Mouse (Mus musculus) forebrain, postnatal 0 days (tissue): ENCODE measurements around the gene Pou2f1. TPM values are rescaled to one million over a fixed set of nuclear protein-coding genes. Genes with fewer than 3 reads are reported as not detected.

ENCODE experiments used
- ATAC-seq: fragments of 200-750 bp; cut with Nextera tagmentation; 2 replicates; pipeline ENCODE4 v1.8.0; 2017; ENCODE audit warnings: mild to moderate bottlenecking, moderate library complexity
- DNase-seq: peaks from one replicate; pipeline ENCODE4 v3.0.0-alpha.2; 2015
- H3K27ac ChIP-seq: fragments of 300-500 bp; sonication (generic); 2 replicates; pipeline ENCODE4 v1.5.1; 2014; ENCODE audit warnings: low read depth, mild to moderate bottlenecking, antibody characterized with exemption, low read length, moderate library complexity, mixed read lengths
- H3K27me3 ChIP-seq: fragments of 300-500 bp; sonication (generic); 2 replicates; pipeline ENCODE4 v1.6.1; 2014; ENCODE audit warnings: mild to moderate bottlenecking, low read length, mixed read lengths; ENCODE audit not compliant: insufficient read depth
- H3K36me3 ChIP-seq: fragments of 300-500 bp; sonication (generic); 2 replicates; pipeline ENCODE4 v1.6.1; 2014; ENCODE audit warnings: mild to moderate bottlenecking, moderate library complexity; ENCODE audit not compliant: insufficient read depth
- H3K4me1 ChIP-seq: fragments of 300-500 bp; sonication (generic); 2 replicates; pipeline ENCODE4 v1.6.1; 2014; ENCODE audit warnings: antibody characterized with exemption; ENCODE audit not compliant: insufficient read depth
- H3K4me2 ChIP-seq: fragments of 300-500 bp; sonication (generic); 2 replicates; pipeline ENCODE4 v1.6.1; 2014; ENCODE audit warnings: low read depth, mild to moderate bottlenecking, moderate library complexity
- H3K4me3 ChIP-seq: fragments of 300-500 bp; sonication (generic); 2 replicates; pipeline ENCODE4 v1.5.1; 2014; ENCODE audit warnings: low read depth, low read length, mixed read lengths
- H3K9ac ChIP-seq: fragments of 300-500 bp; sonication (generic); 2 replicates; pipeline ENCODE4 v1.6.1; 2014; ENCODE audit warnings: mild to moderate bottlenecking
- H3K9me3 ChIP-seq: fragments of 300-500 bp; sonication (generic); 2 replicates; pipeline ENCODE4 v1.6.1; 2016; ENCODE audit warnings: low read length
- CTCF ChIP-seq: sonication (generic); IDR thresholded peaks from 2 replicates; pipeline ENCODE4 v1.5.1; 2016; ENCODE audit warnings: antibody characterized with exemption, control low read depth, low read depth
- WGBS: fragments of 180-500 bp; shearing (Covaris S2); extraction: QIAGEN DNeasy Blood & Tissue Kit; methylation state at CpG from one replicate; pipeline ENCODE4 v1.1.7; 2014; 5-methylcytosine and 5-hydroxymethylcytosine counted together
- polyA plus RNA-seq: library from polyadenylated mRNA; unstranded; fragments of >200 nt; fragmentation: Nextera tagmentation; extraction: Ambion mirVana; gene quantifications from 2 replicates; pipeline ENCODE4 v1.2.1, GENCODE M21; 2015
- total RNA-seq: library from RNA; depleted of rRNA; stranded (reverse); fragments of >200 nt; gene quantifications from 2 replicates; pipeline ENCODE4 v1.2.3, GENCODE M21; 2014

Gene Pou2f1
- total and polyA plus RNA-seq, 2 experiments from 2014 or later: 16.7 to 22.2 TPM

DNA sequence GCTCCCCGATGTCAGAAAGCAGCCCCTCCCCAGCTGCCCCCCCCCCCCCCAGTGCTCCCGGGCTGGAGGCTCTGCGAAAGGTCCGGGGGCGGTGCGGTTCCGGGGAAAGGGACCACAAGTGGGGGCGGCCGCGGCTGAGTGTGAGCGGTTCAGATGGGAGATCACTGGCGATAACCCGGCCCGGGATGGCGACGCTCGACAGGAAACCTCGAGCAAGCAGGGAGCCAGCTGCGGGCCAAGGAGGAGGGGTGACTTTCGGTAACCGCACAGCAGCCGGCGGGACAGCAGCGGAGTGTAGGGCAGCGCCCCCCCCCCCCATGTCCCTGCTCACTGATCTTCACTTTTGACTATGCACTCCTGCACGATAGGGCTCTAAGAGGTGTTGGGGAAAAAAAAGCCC is 157.5 kb downstream of the Pou2f1 start:
- Histone ChIP-seq H3K4me1 (peaks cover 12% of the 10 kb centered on the region), H3K4me3 (peak overlapping the region; percentile 48), H3K9ac (peak overlapping the region; percentile 58), H3K4me2 (peak overlapping the region; percentile 100), H3K9me3 (no peaks in the 10 kb centered on the region), H3K27me3 (no peaks in the 10 kb centered on the region; the same call in none of the 2 replicates), H3K36me3 (no peaks in the 10 kb centered on the region), H3K27ac (no peak overlapping the region)
- 3% methylated on average over 26 of the region's 26 CpGs for WGBS
- DNase-seq: no peak
- ATAC-seq: peak; percentile 23; the same call in 1 of the 2 replicates
- TF ChIP-seq CTCF: no peak

DNA sequence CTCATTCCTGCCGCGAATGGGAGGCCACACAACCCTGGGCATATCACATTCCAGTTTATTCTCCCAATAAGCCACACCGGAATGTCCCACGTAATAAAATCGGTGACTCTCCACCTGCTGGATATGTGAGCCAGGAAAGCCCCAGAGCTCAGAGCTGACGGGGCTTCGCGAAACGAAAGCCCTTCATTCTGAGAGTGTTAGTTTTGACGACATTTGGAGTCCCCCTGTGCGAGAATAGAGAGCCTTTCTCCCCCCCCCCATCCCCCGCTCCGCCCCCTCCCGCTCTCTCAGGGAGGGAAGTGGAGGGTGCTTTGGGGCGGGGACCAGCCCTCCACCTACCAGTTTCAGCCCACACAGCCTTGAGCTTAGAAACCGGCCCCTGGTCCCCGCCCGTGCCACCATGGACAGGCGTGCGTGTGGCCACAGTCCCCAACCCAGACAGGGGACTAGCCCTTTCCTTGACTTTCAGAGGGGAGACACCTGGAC is 158.0 kb downstream of the Pou2f1 start:
- no peak for TF ChIP-seq CTCF
- Histone ChIP-seq H3K4me1 (peaks cover 12% of the 10 kb centered on the region), H3K27me3 (no peaks in the 10 kb centered on the region; the same call in none of the 2 replicates), H3K9me3 (no peaks in the 10 kb centered on the region), H3K9ac (peak overlapping the region; percentile 58), H3K4me2 (peak overlapping the region; percentile 100), H3K27ac (no peak overlapping the region), H3K36me3 (no peaks in the 10 kb centered on the region), H3K4me3 (peak overlapping the region; percentile 48)
- ATAC-seq (peak; percentile 66), DNase-seq (peak; percentile 40)
- WGBS: 2% methylated on average over 20 of the region's 20 CpGs

DNA sequence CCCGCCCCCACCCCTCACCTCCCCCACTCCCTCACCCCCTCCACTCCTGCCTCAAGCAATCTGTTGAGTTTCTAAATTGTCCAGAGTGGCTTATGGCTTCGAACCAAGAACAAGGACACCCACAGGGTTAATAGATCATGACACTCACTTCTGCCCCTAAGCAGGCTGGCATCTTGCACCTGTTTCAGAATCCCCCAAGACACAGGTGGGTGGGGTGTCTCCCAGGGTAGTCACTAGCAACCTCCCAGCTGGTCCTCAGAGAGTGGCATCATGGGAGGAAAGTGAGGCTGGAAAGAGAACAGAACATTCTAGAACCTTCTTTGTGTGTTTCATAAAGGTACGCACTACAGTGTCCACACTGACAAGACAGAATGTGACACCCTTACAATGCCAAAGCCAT is 158.9 kb downstream of the Pou2f1 start:
- H3K36me3 ChIP-seq: no peaks in the 10 kb centered on the region
- no peak for TF ChIP-seq CTCF
- no peak overlapping the region for H3K4me3 ChIP-seq
- 58% methylated on average over 3 of the region's 3 CpGs for WGBS
- DNase-seq (no peak), ATAC-seq (no peak)
- H3K4me1 ChIP-seq: peaks cover 12% of the 10 kb centered on the region
- no peak overlapping the region for H3K9ac ChIP-seq
- no peaks in the 10 kb centered on the region for H3K9me3 ChIP-seq
- no peak overlapping the region for H3K4me2 ChIP-seq
- no peak overlapping the region for H3K27ac ChIP-seq
- no peaks in the 10 kb centered on the region; the same call in none of the 2 replicates for H3K27me3 ChIP-seq

DNA sequence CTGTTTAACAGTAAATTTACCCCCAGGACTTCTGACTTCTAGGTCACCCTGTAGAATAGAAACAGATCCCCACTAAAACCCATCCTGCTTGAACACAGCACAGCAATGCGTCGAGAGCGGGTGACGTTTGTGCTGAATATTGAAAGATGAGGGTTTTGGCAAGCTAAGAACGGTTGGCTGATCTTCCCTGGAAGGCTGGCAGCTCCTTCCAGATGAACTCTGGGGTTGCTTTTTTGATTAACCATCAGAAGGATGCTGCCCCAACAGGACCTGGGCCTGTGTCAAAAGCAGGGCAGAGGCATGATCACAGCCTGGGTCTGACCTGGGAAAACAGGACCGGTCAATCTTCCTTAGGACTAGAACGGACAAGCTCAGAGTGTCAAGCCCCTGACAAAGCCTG is 160.3 kb downstream of the Pou2f1 start:
- peaks cover 12% of the 10 kb centered on the region for H3K4me1 ChIP-seq
- H3K36me3 ChIP-seq: no peaks in the 10 kb centered on the region
- 56% methylated on average over 7 of the region's 7 CpGs for WGBS
- ATAC-seq (no peak), DNase-seq (no peak)
- H3K27ac ChIP-seq: no peak overlapping the region
- H3K9ac ChIP-seq: no peak overlapping the region
- no peaks in the 10 kb centered on the region for H3K9me3 ChIP-seq
- H3K27me3 ChIP-seq: no peaks in the 10 kb centered on the region; the same call in none of the 2 replicates
- no peak overlapping the region for H3K4me2 ChIP-seq
- H3K4me3 ChIP-seq: no peak overlapping the region
- no peak for TF ChIP-seq CTCF

DNA sequence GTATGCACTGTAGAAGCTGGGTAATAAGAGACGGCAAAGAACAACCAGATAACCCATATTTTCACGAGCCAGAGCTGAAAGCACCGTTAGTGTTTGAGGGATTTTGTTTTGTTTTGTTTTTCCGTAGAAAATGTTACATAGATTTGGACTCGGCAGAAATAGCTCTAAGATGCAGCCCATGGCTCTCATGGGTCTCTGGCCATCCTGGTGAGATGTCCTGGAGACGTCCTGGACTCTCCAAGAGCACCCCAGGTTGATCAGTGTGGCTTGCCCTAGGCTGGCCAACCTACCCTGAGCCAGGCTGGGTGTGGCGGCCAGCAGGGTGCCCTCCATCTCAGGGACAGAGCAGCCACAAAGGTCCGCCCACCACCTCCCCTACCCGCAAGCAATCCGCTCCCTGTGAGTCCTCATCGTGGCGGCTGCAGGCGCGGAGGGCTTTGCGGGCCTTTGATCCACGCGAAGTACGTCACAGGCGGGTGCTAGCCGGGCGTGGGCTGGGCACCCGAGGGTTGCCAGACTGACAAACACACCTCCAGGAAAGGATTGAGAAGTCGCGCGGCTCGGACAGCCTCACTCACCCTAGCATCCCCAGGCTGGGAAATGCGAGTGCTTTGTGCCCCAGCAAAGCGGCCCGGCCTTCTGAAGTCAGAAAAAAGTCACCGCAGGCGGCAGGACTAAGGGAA is 161.8 kb downstream of the Pou2f1 start:
- no peaks in the 10 kb centered on the region for H3K36me3 ChIP-seq
- H3K9ac ChIP-seq: peak overlapping the region; percentile 44
- WGBS: 14% methylated on average over 31 of the region's 31 CpGs
- H3K4me1 ChIP-seq: peaks cover 16% of the 10 kb centered on the region
- ATAC-seq: no peak
- TF ChIP-seq CTCF: no peak
- peak overlapping the region; percentile 32 for H3K4me3 ChIP-seq
- H3K27ac ChIP-seq: no peak overlapping the region
- H3K27me3 ChIP-seq: no peaks in the 10 kb centered on the region; the same call in none of the 2 replicates
- no peaks in the 10 kb centered on the region for H3K9me3 ChIP-seq
- DNase-seq: peak; percentile 38
- H3K4me2 ChIP-seq: peak overlapping the region; percentile 52

DNA sequence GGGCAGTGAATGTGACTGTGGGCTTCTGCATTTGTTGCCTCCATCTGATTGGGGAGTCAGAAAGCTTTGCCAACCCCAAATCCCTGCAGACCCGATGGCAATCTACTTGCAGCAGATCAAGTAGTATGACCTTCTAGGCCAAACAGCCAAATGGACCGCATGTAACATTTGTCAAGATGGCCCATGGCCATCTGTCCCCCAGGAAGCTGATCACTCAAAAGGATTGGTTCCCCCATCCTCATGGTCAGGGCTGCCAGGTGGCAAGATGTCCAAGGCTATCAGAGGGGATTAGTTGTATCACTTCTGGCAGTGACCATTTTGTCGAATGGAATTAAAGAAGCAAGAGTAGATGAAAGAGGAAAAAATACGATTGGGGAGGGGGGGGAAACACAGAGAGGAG is 163.3 kb downstream of the Pou2f1 start:
- whole genome bisulfite sequencing: 81% methylated on average over 4 of the region's 4 CpGs

DNA sequence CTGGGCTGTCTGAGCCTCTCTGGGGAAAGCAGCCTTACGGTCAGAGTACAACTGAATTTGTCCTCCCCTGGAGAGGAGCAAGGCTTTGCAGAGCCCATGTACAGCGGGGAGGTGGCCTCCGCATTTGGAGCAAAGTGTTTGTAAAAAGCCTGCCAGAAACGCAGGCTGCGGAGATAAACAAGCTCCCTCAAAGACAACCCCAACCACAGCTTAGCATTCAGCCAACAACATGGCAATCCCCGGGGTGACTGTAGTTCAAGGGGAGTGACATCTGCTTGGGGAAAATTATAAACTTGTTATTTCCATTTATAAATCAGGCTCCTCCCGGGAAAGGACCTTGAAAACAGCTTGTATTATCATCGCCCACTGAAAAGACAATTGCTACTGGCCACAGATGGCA is 164.9 kb downstream of the Pou2f1 start:
- H3K27ac ChIP-seq: peak overlapping the region; percentile 51; the same call in 1 of the 2 replicates
- WGBS: 24% methylated on average over 8 of the region's 8 CpGs
- H3K27me3 ChIP-seq: no peaks in the 10 kb centered on the region; the same call in 1 of the 2 replicates
- no peak overlapping the region for H3K4me3 ChIP-seq
- ATAC-seq (peak; percentile 68), DNase-seq (no peak)
- H3K9me3 ChIP-seq: no peaks in the 10 kb centered on the region
- H3K9ac ChIP-seq: no peak overlapping the region
- TF ChIP-seq CTCF: no peak
- H3K4me1 ChIP-seq: peaks cover 12% of the 10 kb centered on the region
- no peaks in the 10 kb centered on the region for H3K36me3 ChIP-seq
- H3K4me2 ChIP-seq: no peak overlapping the region

More for the DNA sequence above, 163.3 kb downstream of the Pou2f1 start:
- Histone ChIP-seq H3K9me3 (no peaks in the 10 kb centered on the region), H3K36me3 (no peaks in the 10 kb centered on the region), H3K4me3 (no peak overlapping the region), H3K4me1 (peaks cover 15% of the 10 kb centered on the region), H3K9ac (no peak overlapping the region), H3K27ac (no peak overlapping the region), H3K27me3 (no peaks in the 10 kb centered on the region; the same call in none of the 2 replicates), H3K4me2 (no peak overlapping the region)
- ATAC-seq (no peak), DNase-seq (no peak)
- no peak for TF ChIP-seq CTCF
